Mouse (Mus musculus): ENCODE data around the gene Lin7a.

DNA sequence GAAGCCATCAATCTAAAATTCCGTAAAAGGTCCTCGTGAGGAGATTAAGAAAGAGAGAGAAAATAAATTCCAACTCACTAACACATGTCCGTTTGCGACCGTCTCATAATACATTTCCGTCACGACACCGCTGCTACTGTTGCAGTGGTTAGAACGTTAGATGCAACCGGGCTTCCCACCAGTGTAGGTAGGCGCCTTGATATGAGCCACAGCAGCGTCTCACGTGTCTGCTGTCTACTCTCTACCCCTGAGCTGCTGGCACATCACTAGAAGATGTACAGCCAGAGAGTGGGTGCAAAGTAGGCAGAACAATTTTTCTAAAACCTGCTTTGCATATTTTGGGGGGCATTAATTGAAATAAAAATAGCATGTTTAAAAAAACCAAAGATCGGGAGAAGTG lies 146.8 kb downstream of the Lin7a start:
- TF ChIP-seq FLI1 (IDR thresholded peaks at IDR 0.05; ENCODE audit: low read length), result no peak
- TF ChIP-seq GATA1 (IDR thresholded peaks at IDR 0.05; ENCODE audit: borderline replicate concordance, low read length), result no peak

All from megakaryocyte, embryonic 14.5 days (primary cell).